Mouse (Mus musculus): ENCODE results near the gene B3gntl1.
"Not testable (repeated sequence)": the region's sequence is repeated elsewhere in the genome, so short reads cannot be mapped to it uniquely, and the experiment has no call there.

B3gntl1 gene

DNA sequence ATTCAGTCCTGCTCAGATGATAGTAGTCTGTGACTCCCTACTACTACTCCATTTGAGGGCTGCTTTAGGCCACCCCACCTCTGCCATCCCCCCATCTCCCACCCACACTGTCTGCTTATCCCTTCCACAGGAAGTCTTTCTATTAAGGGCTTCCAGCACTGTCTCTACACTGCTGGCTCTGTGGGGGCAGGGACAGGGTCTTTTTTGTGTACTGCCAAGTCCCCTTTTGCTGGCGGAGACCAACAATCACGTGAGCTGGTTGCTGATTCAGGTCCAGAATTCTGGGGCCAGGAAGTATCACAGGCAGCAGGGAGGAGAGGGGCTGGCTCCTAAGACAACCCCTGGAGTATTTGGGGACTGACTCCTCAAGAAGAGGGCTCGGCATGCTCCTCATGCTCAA is 10.3 kb upstream of the B3gntl1 start:
- no peak for DNase-seq

DNA sequence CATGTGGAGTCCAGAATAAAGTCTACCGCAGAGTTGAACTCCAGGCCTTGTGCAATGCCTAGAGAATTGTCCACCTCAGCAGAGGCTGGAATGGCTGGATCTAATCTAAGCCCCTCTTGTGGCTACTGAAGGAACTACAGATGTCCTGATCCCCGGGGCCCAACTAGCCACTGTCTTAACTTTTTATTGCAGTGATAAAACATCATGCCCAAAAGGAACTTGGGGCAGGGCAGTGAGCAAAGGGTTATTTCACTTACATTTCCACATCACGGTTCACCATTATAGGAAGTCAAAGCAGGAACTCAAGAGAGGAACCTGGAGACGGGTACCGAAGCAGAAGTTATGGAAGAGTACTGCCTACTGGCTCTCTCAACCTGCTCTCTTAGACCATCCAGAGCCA is 7.8 kb upstream of the B3gntl1 start:
- DNase-seq: no peak

DNA sequence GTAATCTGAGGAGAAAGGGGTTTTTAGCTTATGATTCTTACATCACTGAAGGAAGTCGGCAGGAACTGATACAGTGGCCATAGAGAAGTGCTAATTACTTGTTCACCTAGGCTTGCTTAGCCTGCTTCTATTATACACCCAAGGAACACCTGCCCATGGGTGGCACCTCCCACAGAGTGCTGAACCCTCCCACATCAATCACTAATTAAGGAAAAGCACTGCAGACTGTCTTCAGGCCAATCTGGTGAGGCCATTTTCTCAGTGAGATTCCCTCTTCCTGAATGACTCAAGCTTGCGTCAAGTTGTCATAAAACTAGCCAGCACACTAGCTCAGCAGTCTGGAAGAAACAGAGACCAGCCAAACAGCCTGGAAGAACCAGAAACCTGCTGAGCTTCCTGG is 6.6 kb upstream of the B3gntl1 start:
- DNase-seq: no peak

DNA sequence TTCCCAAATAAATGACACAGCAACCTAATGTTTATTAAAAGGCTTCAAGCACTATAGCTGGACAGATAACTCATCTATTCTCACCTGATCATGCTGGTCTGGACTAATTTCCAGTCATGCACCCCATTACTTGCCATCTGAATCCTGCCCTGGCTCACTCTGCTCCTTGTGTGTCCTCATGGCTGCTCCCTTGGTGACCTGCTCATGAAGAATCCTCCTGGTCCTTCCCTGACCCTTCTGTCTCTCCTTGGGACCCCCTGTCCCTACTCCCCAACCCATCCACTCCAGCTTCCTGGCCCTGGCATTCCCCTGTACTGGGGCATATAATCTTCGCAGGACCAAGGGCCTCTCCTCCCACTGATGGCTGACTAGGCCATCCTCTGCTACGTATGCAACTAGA is 3.9 kb upstream of the B3gntl1 start:
- no peak for DNase-seq

DNA sequence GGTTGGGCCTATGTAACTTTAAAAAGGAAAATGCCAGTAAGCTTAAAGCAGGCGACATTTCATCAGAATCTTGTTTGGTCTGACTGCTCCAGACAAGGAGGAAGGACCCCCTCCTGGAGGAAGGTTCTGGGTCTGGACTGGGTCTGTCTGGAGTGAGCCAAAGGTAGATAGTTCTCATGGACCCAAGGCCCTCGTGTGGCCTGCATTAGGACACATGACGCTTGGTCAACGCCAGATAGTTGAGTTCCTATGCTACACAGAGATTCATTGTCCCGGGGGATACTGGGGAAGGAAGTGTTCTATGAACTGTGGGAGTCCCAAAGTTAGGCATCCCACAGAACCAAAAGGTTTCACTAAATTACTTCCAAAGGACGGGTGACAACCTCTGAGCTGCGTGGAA is 676 bp upstream of the B3gntl1 start:
- no peak for DNase-seq

DNA sequence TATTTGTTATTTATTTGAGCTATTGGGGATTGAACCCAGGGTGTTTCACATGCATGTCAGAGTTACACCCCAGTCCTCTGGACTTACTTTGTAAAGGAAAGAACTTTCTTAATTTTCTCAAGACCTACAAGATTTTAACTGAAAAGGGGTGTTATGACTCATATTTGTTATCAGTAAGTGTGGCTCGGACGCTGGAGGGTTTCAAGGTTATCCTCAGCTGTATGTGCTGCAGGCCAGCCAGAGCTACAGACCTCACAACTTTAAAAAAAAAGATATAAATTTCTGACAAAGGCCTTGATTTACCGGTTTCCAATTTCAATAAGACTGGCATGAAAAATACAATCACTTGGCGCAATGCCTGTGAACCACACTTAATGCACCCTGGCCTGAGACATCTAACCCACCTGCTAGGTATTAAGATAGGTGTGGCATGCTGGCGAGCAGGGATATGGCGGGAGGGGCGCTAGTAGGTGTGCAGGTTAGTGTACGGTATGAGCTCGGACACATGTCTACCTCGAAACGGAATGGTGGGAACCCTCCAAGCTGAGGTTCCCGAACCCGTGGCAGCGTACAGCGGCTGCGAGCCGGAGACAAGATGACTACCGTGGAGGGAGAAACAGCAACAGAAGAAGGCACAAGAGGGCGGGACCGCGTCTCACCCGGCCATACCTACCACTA is 502 bp downstream of the B3gntl1 start:
- DNase-seq: no peak

DNA sequence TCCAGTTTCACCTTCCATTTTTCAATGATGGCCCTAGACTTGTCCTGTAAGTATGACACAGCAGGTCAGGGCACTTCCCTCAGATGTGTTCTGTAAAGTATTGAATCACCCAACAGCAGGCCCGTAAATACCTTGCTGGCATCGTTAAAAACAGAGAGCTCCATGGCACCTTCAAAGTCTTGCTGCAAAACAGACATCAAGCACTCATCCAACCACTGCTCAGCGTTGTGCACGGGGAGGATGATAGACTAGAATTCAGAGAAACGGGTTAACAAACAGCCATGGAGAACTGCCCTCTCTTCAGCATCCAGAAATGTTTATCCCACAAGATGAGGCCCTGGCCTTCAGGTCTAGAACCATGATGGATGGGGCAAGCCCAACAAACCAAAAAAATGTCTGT is 2.0 kb downstream of the B3gntl1 start:
- DNase-seq: no peak

DNA sequence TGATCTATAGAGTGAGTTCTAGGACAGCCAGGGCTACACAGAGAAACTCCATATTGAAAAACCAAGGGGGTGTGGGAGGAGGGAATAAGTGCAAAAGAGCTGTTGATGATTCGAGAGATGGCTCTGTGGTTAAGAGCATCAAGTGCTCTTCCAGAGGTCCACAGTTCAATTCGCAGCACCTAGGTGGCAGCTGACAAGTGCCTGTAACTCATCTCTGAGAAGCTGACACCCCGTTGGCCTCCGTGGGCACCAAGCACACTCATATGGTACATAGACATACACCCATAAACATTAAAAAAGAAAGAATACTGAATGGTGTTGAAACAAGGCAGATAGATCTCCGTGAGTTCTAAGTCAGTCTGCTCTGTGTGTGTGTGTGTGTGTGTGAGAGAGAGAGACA is 4.2 kb downstream of the B3gntl1 start:
- no peak for DNase-seq

DNA sequence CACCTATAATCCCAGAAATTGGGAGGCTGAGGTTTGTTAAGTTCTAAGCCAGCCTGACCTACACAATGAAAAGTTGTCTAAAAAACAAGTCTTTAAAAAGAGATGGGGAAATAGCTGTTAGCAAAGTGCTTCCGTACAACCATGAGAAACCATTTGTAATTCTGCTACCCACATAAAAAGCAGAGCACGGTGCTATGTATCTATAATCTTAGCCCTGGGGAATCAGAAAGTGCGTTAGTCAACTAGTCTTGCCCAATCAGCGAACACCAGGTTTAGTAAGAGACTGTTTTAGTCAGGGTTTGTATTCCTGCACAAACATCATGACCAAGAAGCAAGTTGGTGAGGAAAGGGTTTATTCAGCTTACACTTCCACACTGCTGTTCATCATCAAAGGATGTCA is 5.4 kb downstream of the B3gntl1 start:
- no peak for DNase-seq

DNA sequence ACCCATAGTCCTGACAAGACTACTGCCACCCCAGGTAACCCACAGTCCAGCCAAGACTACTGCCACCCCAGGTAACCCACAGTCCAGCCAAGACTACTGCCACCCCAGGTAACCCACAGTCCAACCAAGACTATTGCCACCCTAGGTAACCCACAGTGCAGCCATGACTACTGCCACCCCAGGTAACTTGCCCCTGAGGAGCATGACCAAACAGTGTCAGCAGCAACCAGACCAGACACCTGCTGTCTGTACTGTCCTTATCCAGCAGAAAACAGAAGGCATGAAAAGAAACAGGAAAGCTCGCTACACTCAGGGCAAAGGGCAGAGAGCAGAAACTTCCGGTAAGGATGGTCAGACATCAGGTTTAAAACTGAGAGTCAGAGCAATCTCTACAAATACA is 11.8 kb downstream of the B3gntl1 start:
- no peak for DNase-seq

DNA sequence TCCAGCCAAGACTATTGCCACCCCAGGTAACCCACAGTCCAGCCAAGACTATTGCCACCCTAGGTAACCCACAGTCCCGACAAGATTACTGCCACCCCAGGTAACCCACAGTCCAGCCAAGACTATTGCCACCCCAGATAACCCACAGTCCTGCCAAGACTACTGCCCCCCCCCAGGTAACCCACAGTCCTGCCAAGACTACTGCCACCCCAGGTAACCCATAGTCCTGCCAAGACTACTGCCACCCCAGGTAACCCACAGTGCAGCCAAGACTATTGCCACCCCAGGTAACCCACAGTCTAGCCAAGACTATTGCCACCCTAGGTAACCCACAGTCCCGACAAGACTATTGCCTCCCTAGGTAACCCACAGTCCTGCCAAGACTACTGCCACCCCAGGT is 12.3 kb downstream of the B3gntl1 start:
- not testable (repeated sequence) for DNase-seq

DNA sequence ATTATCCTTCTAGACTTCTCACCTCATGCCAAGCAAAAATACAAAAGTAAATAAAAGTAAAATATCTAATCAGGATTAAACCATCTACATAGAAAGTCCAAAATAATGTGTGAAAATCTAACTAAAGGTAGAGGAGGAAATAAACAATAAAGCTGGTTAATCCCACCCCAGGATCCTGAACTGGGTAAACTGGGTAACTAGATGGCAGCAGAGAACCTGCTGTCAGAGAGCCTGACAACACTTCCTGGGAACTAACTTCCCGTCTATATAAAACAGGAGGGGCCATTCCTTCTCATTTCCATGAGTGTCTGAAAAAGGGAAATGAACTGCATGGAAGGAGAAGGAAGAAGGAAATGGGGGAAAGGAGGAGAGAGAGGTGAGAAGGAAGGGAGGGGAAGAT is 14.8 kb downstream of the B3gntl1 start:
- no peak for DNase-seq

DNA sequence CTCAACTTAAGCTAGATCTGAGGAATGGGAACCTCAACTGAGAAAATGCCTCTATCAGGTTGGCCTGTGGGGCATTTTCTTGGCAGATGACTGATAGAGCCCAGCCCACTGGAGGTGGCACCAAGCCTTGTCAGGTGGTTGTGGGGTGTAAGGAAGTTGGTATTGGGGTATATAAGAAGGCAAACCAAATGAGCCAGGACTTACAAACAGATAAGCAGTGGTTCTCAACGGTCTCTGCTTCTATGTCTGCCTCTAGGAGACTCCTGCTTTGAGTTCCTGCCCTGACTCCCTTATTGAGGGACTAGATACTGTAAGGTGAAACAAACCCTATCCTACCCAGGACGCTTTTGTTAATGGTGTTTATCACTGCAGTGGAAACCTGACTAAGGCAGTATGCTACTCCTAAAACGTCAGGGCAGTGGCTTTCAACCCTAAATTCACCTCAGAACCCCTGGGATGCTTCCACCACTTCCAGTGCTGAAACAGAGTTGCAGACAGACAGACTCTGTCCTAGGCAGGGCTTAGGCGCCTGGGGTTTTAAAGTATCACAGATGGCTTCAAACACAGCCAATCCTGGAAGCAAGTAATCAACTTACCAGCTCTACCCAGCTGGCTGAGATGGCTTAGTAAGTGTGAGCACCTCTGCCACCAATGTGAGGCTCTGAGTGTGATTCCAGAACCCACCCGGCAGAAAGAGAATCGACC is 17.0 kb downstream of the B3gntl1 start:
- DNase-seq: no peak

DNA sequence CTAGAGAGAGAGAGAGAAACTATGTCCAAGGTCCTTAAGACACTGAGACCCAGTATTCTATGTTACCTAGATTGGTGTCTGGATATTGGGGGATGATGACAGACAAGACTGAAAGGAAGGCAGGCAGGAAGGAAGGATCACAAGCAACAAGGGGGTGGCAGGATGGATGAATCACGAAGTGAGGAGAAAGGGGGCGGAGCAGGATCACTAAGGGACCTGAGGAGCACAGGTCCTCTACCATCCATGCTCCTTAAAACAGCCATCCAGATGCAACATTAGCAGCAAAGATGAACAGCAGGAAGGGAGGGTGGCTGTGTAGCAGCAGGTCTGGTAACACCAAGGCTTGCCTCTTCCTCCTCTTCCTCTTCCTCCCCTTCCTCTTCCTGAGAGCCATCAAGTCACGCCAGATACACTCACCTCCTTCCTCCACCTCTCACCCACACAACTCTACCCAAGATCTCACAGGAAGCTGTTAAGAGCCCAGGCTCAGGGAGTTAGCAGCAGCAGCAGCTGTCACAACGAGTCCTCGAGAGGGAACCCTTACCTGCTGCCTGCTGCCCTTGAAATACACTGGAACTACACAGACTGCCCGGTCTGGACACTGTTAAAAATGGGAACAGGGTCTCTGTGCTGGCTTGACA is 17.7 kb downstream of the B3gntl1 start:
- no peak for DNase-seq

DNA sequence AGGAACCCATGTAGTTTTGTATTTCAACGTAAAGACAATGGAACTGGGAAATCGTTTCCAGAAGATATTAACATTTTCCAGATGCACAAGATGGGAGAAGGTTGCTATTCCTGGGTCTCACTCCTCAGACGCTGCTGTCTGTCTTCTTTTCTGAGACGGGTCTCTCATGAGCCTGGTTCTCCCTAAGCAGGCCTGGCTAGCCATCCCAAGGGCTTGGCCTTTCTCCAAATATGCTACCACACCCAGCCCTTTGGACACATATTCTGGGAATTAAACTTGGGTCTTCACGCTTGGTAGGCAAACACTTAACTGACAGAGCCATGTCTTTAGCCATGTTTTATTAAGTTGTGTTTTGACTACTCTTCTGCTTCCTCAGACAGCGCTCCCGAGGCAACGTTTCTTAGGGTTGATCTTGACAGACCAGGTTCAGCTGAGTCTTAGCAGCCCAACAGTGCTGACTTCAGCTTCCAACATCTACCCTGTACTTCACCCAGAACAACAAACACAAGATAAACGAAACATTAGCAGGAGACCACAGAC is 18.5 kb downstream of the B3gntl1 start:
- DNase-seq: no peak

DNA sequence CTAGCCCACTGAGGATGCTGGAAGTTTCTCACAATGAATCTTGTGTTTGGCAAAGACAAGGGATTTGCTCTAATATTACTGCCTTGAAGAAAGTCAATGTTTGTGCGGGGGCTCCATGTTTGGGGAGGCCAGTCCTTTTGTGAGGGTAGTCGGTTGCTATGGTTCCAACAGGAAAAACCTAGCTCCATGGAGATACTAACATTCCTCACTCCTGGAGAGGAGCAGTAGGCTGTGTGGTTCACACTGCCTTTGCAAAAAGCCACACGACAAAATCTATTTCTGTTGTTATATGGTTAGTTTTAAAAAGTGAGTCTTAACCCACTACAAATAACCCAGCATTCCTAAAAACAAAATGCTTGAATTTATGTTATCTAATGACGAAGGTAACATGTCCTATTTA is 19.3 kb downstream of the B3gntl1 start:
- DNase-seq: no peak

DNA sequence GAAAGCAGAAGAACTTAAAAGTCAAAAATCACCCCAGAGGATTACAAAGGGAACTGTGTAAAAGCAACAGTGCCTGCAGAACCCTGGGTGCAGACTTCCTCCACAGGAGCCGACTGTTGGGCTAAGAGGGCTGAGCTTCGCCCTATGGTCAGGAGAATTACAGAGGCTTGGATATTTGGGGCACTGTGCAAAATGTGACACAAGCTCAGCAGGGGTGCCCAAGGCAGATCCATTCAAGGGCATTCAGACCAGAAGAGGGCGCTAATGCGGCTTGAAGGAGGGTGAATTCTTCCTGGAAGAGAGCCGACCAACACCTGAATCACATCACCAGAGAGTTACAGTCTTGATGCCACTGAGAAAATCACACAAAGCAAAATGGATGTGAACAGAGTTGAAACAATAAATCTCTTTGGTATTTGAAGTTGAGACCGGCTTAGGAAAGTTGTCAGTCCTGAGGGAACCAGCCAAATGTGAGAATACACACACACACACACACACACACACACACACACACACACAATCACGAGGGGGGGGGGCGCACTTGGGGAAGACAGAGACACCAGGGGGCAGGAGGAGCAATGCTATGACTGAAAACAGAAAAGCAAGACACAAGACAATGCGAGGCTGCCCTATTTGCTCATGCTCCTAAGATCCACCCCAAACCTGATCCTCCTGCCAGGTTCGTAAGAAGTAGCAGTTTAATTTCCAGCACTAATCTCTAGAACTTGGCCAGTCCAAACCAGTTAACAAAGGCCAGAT is 20.2 kb downstream of the B3gntl1 start:
- peak; percentile 69 for DNase-seq

DNA sequence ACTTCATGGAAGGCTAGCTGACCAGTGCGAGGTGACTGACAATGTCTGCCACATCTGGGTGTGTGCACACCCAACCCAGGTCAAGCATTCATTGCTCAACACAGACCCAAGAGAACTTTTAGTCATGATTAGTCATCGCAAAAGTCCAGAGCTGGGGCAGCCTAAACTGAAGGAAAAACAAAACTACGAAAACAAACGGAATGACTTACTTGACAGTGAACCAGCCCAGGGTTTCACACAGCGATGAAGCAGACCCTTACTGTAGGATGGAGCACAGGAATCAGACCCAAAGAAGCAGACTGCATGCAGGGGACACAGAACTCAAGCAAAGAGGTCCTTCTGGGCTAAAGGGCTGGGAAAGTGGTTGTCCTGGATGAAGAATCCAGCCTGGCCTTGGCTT is 21.0 kb downstream of the B3gntl1 start:
- DNase-seq: no peak

DNA sequence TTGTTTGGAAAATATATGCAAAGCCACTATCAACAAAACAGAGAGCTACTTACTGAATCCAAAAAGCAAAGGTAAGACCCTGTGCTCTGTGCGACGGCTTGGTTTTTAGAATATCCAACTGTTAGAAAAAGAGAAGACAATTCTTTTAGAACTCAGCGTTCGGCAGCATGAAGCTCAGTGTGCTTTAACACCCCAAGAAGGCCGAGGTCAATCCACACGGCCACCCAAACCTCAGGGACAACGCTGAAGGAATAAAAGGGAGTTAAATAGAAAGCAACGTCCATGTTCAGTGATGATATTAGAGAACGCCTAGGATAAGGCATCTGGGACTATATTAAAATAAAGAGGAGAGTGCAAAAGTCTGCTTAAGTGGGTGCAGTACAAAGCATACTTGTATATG is 21.4 kb downstream of the B3gntl1 start:
- no peak for DNase-seq

DNA sequence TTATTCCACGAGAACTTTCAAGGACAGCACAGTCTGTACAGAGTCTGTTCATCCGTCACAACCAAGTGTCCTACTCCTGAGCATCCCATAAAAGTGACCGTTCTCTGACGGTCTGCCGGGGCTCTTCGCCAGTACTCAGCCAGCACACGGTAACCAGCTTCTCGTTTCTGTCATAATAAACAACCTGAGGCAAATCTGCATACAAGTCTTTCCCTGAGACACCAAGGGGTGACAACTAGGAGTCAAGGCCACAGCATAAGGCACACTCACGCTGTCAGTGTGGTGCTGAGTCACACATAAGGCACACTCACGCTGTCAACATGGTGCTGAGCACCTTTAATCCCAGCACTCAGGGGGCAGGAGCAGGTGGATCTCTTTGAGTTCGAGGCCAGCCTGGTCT is 22.3 kb downstream of the B3gntl1 start:
- DNase-seq: no peak

DNA sequence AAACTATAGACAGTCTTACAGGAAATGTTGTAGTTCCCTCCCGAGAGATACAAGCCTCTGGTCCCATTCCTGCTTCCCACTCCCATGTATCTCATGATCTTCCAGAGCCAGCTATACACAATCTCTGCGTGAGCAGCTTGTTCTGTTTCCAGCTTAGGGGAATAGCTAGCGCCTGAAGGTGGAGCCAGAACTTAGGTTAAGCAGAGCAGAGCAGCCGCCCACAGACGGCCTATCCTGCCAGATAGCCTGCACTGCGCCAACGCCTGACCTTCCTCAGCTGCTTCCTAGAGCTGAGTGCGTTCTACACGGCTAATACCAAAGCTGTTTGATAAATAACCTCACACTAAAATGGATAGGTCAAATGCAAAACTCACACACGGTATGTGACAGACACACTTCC is 23.1 kb downstream of the B3gntl1 start:
- no peak for DNase-seq

DNA sequence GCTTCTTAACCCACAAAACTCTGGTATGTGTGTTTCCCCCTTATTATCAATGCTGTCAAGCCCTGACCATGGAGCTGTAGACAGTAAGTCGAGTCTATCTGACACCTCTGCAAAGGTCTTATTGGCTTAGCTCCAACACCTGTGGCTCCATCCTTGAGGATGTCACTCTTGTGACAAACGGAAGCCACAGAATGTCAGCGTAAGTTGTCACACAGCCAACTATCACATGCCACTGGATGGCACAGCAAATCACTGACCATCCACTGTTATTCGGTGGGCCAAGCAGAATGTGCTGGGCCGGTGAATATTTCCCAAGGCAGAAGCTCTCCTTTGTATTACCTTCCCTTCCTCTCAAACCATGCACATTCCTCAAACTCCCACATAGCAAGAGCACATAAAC is 24.8 kb downstream of the B3gntl1 start:
- DNase-seq: no peak

DNA sequence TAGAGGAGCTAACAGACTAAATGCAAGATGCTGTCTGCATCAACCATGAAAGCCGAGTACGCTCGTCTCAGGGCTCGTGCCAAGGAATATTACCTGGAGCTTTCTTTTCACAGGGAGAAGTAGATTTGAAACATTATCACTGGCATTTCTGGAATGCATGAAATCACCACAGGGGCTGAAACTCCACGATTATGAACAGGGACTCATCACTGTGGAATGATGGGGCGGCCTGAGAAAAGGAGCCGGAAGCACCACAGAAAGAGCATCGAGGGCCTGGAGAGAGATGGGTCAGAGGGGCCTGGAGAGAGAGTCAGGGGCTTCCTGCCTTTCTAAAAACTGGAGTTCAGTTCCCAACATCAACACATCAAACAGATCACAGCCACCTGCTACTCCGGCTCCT is 25.6 kb downstream of the B3gntl1 start:
- no peak for DNase-seq

DNA sequence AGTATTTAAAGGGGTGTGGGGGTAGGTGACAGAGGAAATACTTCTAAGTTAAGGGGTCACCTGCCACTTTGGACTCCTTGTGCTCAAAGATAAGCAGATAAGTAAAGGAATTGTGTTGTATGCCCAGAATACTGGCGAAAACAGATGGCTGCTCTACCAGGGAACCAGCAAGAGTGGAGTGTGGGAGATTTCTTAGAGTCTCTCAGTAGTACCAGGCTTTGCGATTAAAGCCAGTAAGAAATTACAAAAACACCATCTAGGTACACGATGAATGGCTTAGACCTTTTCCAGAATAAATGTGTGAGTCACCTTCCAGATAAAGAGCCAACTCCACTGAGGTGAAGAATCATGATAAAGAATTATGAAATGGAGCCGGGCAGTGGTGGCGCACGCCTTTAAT is 27.6 kb downstream of the B3gntl1 start:
- DNase-seq: no peak
